Mouse (Mus musculus) cerebellum, adult 11-12 months (tissue): ENCODE results near the gene Rbm8a.

Experiments used
- DNase-seq: peaks from one replicate; pipeline ENCODE4 v3.0.0; 2022

Gene Rbm8a

DNA sequence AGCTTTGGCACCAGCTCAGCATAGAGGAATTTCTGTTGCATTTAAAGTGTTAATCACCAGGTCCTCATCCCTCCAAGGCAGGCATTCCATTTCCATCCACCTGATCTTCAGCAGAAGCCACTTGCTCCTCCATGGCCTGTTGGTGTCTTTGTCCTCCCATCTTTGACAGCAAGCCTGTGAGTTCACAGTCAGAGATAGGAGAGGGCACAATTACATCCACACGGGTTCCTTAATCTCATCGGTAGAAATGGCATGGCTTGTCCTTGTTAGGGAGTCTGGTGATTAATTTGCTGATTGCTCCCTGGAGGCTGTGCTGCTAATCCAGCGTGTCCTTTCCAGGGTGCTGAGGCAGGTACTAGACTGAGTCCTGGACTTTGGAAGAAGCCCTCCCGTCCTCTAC is 43.8 kb downstream of the Rbm8a start:
- no peak for DNase-seq

DNA sequence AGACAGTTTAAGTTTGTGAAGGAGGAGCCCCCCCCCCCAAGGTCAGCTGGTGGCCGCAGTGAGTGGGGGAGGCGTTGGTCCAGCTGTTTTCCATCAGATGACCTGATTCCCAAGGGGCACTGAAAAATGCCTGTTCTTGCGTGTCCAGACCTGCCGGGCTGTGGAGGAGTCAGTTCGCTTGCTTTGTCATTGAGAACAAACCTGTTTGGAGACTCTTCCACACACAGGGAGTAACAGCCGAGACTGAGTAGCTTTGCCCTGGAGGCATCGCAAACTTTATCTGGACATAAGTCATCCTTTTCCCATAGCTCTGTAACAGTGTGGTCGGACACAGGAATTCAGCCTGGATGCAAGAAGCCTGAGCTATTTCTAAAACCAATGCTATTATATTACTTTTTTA is 44.7 kb downstream of the Rbm8a start:
- no peak for DNase-seq

DNA sequence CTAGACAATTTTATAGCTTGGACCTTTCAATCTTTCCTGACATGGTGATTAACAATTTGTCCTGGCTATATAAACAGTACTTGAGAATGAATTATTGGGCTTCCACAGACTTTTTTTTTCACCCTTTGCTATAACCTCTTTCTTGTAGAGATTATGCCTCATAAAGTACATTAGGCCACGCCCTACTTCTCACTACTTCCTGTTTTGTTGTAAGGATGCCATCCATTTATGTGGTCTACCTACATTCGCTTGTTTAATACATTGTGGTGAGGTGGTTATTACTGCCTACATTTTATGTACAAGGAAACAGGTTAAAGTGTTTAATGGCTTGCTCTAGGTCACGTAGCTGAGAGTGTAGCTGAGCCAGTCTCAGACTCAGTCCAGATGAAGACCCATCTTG is 45.4 kb downstream of the Rbm8a start:
- no peak for DNase-seq

DNA sequence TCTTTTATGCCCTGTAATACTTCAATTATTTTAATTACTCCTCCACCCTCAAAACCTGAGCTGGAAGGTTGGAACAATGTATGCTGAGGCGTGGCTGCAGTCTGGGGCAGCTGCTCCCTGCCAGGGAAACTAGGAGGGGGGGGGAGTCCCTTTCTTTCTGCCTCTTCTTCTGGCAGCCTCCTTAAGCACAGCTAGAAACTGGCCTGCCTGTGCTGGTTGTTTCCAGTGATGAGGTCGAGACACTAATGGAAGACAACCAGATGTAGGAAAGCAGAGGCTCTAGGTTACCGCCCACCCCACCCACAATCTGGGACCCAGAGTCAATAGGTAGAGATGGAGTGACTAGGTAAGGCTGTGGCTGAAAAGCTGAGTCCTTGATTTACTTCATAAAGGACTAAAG is 46.0 kb downstream of the Rbm8a start:
- DNase-seq, result no peak

DNA sequence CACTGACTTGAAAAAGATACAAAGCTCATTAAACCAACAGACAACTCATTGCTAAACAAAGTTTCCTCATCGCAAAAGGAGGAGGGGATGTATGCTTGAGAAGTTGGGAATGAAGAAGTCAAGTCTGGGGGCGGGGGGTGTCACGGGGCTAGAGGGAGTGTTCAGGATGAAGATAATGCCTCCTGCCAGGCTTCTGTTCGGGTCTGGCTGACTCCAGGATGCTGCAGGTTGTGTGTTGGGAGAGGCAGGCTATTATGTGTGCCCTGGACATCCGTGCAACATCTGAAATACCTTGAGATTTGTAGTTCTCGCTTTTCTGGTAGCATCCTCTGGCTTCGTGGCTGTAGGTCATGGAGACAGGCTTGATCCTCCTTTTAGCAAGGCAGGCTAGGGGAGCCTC is 48.7 kb downstream of the Rbm8a start:
- no peak for DNase-seq

DNA sequence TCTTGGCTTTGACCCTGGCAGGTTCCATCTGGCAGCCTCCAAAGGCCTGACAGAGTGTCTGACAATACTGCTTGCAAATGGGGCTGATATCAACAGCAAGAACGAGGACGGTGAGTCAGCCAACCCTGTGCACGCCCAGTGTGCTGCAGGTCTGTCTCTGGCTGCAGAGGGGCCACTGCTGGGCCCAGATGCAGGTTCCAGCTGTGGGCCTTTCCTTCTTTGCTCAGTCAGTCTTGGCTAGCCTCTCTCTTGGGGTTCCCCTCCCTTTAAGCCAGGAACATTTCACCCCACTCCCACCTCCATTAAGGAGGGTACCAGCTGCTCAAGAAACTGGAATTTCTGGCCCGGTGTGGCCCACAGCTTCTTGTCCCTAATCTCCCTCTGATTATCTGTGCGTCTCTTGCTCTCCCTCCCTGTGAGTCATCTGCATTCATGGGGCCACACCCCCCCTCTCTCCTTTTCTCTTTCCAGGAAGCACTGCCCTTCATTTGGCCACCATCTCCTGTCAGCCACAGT is 49.5 kb downstream of the Rbm8a start:
- DNase-seq, result no peak

DNA sequence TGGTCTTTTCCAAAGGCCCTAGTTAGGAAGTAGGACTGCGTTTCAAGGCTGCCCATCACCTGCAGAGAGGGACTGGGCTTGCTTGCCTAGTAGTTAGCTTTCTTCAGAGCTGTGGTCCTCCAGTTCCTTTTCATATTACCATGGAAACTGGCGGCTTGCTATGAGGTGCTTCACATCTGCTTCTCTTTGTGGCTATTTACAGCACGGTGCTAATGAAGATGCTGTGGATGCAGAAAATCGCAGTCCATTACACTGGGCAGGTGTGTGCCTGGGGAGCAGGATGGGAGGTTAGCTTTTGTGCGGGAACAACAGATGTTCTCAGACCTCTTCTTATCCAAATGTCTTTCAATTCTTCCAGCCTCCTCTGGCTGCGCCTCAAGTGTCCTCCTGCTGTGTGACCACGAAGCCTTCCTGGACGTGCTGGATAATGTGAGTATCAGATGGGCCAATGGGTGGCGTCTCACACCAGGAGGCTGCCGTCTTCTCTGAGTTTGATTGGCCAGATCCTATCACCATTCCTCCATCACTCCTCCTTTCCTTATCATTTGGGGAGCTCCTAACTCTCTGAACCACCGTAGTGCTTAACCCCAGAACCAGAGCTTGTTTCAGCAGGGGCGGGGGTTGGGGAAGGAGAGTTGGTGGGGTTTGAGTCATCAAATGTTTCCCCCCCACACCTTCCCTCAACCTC is 50.7 kb downstream of the Rbm8a start:
- no peak for DNase-seq
